Mouse (Mus musculus) left cerebral cortex, adult 2 months (tissue): ENCODE results near the gene Rbms1. TPM values are rescaled to one million over a fixed set of nuclear protein-coding genes. Genes with fewer than 3 reads are reported as not detected.
A peak's percentile ranks its signal among the peaks of the same experiment; 100 is the strongest.

ENCODE experiments used
- DNase-seq, 2 experiments: peaks; one replicate each; pipeline ENCODE4 v3.0.0; 2021 to 2022; ENCODE audit warnings: low spot score in 2 of 2, mixed read lengths in 1 of 2; ENCODE audit errors: extremely low spot score in 1 of 2
- H3K27ac ChIP-seq: fragments of 200-600 bp; 2 replicates; pipeline ENCODE4 v1.8.1; 2022
- H3K4me3 ChIP-seq: fragments of 200-600 bp; 2 replicates; pipeline ENCODE4 v1.8.1; 2022
- CTCF ChIP-seq: fragments of 200-600 bp; IDR thresholded peaks from 2 replicates; pipeline ENCODE4 v1.8.1; 2022; ENCODE audit warnings: antibody characterized with exemption, mild to moderate bottlenecking, moderate library complexity
- intact Hi-C: fragments of 180-260 bp; cut with DNase I; formaldehyde crosslinking; loops from one replicate; pipeline ENCODE4 v1.15.1; 2025
- total RNA-seq, 2 experiments: library from RNA; stranded (reverse); gene quantifications; 2 replicates each; pipeline ENCODE4 v1.2.3; 2021

Rbms1 gene
- total RNA-seq, 2 experiments from 2014 or later = 19.4 to 20.2 TPM

GRCm38 (mm10) chr2:60940454-60940961 lies 22.5 kb downstream of the Rbms1 start:
- no peak for DNase-seq
- intact Hi-C loops = no loop called here
- Histone ChIP-seq H3K4me3 (peak overlapping the region; percentile 20), H3K27ac (no peak overlapping the region)
- TF ChIP-seq CTCF = no peak

- no peak for DNase-seq
- H3K27ac ChIP-seq = no peak overlapping the region
- no peak for TF ChIP-seq CTCF
- intact Hi-C loops = no loop called here
- peak overlapping the region; percentile 20 for H3K4me3 ChIP-seq
Observed at GRCm38 (mm10) chr2:60939957-60940356, 23.0 kb downstream of the Rbms1 start.

GRCm38 (mm10) chr2:60936910-60937309 lies 26.1 kb downstream of the Rbms1 start:
- intact Hi-C loops = no loop called here
- Histone ChIP-seq H3K4me3 (peak overlapping the region; percentile 22), H3K27ac (no peak overlapping the region)
- TF ChIP-seq CTCF = no peak
- no peak for DNase-seq

- no peak overlapping the region for H3K4me3 ChIP-seq
- H3K27ac ChIP-seq = no peak overlapping the region
- TF ChIP-seq CTCF = no peak
- DNase-seq = no peak
- intact Hi-C loops = no loop called here
Observed at GRCm38 (mm10) chr2:60928948-60929347, 34.0 kb downstream of the Rbms1 start.

GRCm38 (mm10) chr2:60927906-60928775 lies 34.9 kb downstream of the Rbms1 start:
- DNase-seq = no peak
- Histone ChIP-seq H3K4me3 (no peak overlapping the region), H3K27ac (no peak overlapping the region)
- no peak for TF ChIP-seq CTCF
- intact Hi-C loops = no loop called here

- intact Hi-C loops = no loop called here
- DNase-seq = no peak
Observed at GRCm38 (mm10) chr2:60925063-60925462, 37.9 kb downstream of the Rbms1 start.

GRCm38 (mm10) chr2:60923756-60924544 lies 39.0 kb downstream of the Rbms1 start:
- intact Hi-C loops = no loop called here
- Histone ChIP-seq H3K4me3 (no peak overlapping the region), H3K27ac (no peak overlapping the region)
- no peak for TF ChIP-seq CTCF
- DNase-seq = no peak

More at GRCm38 (mm10) chr2:60925063-60925462, 37.9 kb downstream of the Rbms1 start:
- TF ChIP-seq CTCF = no peak
- no peak overlapping the region for H3K4me3 ChIP-seq
- no peak overlapping the region for H3K27ac ChIP-seq

GRCm38 (mm10) chr2:60923111-60923510 lies 39.9 kb downstream of the Rbms1 start:
- no peak overlapping the region for H3K27ac ChIP-seq
- H3K4me3 ChIP-seq = no peak overlapping the region
- intact Hi-C loops = no loop called here
- TF ChIP-seq CTCF = no peak
- DNase-seq = no peak

GRCm38 (mm10) chr2:60922351-60922750 lies 40.6 kb downstream of the Rbms1 start:
- Histone ChIP-seq H3K4me3 (no peak overlapping the region), H3K27ac (no peak overlapping the region)
- TF ChIP-seq CTCF = no peak
- intact Hi-C loops = no loop called here
- no peak for DNase-seq

- Histone ChIP-seq H3K4me3 (no peak overlapping the region), H3K27ac (no peak overlapping the region)
- no peak for TF ChIP-seq CTCF
- intact Hi-C loops = no loop called here
- no peak for DNase-seq
Observed at GRCm38 (mm10) chr2:60920076-60920475, 42.9 kb downstream of the Rbms1 start.

GRCm38 (mm10) chr2:60918401-60918800 lies 44.6 kb downstream of the Rbms1 start:
- H3K27ac ChIP-seq = no peak overlapping the region
- TF ChIP-seq CTCF = no peak
- intact Hi-C loops = no loop called here
- no peak overlapping the region for H3K4me3 ChIP-seq
- DNase-seq = no peak
